Mouse (Mus musculus) mesoderm, embryonic 11.5 days (tissue): ENCODE measurements around the gene Galp.
"Not testable (repeated sequence)": the region's sequence is repeated elsewhere in the genome, so short reads cannot be mapped to it uniquely, and the experiment has no call there.

Experiments
- DNase-seq: peaks from one replicate; pipeline ENCODE4 v3.0.0-alpha.2; 2012; ENCODE audit warnings: low read depth, low spot score

Galp gene

DNA sequence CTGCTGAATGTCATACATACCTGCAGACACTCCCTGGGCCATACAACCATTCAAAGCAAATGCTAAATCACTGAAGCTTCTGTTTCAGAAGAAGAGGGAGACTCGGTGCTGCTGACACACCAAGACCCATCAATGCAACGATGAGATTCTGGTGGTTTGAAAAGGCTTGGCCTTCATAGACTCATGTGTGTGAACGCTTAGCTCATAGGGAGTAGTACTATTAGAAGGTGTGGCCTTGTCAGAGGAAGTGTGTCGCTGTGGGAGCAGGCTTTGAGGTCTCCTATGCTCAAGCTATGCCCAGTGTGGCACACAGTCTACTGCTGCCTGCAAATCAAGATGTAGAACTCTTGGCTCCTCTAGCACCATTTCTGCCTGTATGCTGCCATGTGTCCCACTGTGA lies 60.5 kb downstream of the Galp start:
- no peak for DNase-seq

DNA sequence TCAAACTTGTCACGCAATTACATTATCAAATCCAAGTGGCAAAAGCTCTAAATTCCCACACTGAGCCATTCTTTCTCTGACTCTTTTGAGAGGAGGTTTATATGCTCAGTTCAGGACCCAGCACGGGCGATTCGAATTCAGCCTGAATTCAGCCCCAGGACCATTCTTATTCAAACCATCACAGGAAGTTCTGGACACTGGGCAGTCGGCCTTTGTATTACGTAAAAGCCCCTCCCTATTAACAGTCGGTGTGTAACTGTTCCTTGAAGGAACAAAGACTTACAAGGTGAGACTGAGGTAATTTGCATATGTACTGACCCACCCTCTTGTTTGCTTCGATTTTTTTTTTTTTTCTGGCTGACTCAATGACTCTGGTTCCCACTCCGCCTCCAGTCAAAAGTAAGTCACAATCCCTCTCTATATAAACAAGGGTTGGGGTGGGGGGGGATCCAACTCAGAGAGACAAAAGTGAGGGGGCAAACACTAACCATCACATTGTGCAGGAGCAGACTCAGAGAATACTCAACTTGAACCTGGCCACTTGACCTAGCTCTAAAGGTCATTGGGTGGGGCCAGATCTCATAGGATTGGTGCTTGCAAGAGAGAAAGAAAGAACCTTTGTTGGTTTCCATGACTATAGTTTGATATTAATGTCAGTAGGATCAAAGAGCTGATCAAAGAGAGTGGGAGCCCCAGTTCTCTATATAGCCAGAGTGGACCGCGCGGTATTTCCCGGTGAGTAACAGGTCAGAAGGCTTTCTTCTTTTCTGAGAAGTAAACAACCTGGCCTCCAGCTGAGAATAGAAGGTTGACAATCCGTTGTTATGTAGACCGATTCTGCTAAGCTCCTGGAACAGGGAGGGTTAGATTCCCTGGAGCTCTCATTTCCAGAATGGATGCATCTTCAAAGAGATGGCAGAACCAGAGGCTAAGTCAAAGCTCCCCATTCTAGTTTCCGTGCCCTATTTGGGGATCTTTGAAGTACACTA lies 61.6 kb downstream of the Galp start:
- no peak for DNase-seq

DNA sequence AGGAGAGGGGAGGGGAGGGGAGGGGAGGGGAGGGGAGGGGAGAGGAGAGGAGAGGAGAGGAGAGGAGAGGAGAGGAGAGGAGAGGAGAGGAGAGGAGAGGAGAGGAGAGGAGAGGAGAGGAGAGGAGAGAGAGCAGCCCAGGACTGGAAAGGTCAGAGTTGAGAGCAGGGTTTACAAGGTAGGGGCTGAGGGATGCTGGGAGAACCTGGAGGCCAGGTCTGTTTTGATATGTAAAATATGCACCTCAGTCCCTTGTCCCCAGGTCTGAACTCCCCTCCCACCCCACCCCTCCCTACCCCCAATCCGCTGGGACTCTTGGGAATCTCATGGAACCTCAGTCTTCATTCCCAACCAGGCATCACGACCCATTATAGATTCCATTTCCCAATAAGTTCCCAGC lies 63.1 kb downstream of the Galp start:
- not testable (repeated sequence) for DNase-seq

DNA sequence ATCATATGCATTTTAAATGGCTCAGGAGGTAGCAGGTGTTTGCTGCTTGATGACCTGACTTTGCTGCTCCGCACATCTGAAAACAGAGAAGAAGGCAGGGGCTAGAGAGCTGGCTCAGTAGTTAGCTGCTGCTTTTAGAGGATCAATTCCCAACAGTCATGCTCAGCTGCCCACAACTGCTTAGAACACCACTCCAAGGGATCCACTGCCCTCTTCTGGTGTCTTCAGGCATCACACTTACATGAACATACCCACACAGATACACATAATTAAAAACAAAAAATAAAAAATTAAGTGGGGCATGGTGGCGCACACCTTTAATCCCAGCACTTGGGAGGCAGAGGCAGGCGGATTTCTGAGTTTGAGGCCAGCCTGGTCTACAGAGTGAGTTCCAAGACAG lies 65.2 kb downstream of the Galp start:
- no peak for DNase-seq

DNA sequence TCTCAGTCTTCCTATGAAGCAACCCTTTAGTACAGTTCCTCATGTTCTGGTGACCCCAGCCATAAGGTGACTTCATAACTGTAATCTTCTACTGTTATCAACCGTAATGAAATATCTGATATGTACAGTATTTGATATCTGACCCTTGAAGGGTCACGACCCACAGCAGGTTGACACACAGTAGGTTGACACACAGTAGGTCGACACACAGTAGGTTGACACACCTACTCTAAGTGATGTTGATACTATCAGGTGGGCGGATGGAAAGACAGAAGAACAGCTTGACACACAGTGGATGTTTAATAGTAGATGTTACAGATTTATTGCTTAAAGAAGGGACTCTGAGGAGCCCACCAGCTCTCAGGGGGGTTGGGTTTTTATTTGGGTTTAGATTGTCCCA lies 66.1 kb downstream of the Galp start:
- DNase-seq = no peak

DNA sequence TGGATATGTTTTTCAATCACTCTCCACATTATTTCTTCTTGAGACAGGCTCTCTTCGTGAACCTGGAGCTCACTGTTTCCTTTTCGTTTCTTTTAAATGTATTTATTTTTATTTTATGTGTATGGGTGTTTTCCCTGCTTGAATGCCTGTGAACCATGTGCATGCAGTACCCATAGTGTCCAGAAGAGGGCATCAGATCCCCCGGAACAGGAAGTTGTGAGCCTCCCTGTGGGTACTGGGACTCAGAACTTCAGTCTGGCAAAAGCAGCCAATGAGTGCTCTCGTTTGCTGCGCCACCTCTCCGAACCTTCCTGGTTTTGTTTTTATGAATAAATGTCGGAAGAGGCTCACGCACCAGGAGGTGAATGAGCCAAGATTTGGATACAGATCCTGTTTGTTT lies 68.8 kb downstream of the Galp start:
- peak; percentile 25 for DNase-seq
